Mouse (Mus musculus) ovary, postnatal 14 days (tissue): ENCODE results near the gene Limd2.
A peak's percentile ranks its signal among the peaks of the same experiment; 100 is the strongest.
"Not testable (repeated sequence)": the region's sequence is repeated elsewhere in the genome, so short reads cannot be mapped to it uniquely, and the experiment has no call there.

Experiments
- DNase-seq: peaks from one replicate; pipeline ENCODE4 v3.0.0; 2022; ENCODE audit warnings: low spot score

Limd2 gene

DNA sequence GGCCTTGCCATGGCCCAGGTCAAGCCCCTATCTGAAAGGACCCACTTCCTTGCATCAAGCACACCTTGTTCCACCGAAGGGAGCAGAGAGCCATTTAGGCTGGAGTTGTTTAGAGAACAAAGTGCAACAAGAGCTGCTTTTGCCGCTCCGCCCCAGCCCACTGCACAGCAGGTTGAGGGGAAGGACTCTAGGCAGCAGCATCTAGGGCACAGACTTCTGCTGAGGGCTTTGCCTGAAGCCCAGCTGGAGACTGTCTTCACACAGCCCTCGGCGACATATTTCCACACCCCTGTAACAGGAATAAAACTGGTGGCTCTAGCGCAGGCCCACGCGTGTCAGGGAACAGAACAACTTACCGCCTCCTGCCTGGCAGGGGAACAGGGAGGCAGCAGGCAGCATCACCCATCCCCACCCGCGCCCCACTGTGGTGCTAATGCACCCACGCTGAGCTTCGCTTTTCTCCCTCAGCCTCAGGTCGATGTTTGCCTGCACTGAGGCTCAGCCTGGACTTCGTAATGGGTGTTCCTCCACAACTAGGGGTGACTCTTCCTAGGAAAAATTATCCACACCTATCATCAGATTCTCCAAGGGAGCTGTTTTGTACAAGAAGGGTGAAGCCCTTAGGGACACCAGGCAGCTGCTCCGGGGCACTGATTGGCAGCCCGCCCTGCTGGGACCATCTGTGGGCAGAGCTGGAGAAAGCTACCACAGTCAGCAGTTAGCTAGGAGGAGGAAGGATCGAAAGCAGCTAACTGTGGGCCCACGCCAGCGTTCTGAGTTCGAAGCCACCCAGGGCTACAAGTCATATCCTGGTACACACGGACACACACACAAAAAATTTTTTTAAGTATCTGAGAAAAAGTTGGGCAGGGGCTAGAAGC, at the start of gene Limd2, which contains the start of gene Gm10840:
Gene Limd2, minus strand, starts transcription at position 20 of the 881 bp plus-strand sequence.
Gene Gm10840, plus strand, starts transcription at position 10 of the 881 bp plus-strand sequence.
- DNase-seq: no peak

DNA sequence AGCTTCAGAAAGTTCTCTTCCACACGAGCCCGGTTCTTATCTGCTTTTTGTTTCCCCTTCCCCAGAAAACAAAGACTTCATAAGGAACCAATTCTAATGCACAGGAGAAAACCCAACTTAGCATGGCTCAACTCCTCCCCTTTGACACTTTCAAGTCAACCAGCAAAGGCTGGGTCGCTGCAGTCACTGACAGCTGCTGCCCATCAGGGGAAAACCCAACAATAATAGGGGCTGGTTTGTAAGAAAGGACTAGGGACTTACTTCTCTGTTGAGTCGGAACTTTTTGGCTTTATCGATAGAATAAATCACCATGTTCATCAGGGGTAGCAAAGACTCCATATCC, 41.4 kb upstream of the Limd2 start, which contains the start of gene Strada:
Gene Strada, minus strand, starts transcription at position 46 of the 343 bp plus-strand sequence.
- no peak for DNase-seq

DNA sequence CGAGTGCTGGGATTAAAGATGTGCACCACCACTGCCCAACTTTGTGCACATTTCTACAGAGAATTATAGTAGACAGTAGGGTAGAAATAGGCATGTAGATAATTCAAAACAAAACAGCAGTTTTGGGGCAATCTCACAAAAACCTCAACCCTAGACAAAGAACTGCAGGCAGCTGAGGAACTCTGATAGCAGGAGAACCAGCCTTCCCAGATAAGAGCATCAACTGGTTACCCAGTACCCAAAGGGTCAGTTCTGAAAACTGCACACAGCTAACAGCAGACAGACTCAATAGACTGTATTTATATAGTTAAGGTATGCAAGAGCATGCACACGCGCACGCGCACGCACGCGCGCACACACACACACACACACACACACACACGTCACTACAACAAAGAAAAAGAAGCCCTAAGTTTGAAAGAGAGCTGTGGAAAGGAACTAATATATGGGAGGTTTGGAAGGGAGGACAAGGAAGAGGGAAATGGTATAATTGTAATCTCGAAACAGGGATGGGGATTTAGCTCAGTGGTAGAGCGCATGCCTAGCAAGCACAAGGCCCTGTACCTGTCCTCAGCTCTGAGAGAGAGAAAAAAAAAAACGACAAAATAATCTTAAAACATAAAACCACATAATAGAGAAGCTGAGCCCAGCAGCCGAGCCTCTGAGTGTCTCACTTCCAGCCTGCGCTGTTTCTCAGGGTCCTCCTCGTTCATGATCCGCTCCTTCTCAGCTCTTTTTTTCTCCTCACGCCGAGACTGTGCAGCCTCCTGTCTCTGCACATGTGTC, 40.9 kb upstream of the Limd2 start:
- no peak for DNase-seq

DNA sequence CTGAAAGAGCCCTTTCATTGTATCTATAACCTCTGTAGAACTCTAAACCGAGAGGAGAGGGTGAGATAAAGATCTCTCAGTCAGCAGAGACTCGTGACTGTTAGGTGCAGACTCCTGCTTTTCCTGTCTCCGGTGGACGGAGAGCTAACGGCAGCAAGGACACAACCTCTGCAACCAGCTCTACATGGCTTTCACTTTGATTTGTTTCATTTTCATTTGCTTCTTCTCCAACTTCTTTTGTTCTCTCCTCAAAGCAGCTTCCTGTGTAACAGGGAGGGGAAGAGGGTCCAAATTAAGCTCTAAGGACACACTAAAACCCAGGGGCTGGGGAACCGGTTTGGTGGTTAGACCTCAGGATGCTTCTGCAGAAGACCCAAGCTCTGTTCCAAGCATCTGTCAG, 40.1 kb upstream of the Limd2 start:
- DNase-seq: no peak

DNA sequence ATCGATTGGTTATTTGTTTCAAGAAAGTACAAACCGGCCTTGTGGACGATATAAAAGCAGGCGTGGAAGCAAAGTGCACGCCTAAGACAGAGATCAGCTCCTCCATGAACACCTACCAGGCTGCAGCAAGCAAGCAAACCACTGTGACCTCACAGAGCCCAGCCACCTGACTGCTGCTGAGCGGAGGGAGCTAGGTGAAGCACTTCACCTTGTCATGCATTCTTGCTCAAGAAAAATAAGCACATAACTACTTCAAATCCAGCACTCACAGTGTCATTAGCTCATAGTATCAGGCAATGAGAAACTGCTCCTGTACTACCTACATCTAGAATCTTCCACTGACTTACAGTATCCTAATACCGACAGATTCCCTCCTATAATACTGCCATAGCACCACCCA, 39.3 kb upstream of the Limd2 start:
- not testable (repeated sequence) for DNase-seq

DNA sequence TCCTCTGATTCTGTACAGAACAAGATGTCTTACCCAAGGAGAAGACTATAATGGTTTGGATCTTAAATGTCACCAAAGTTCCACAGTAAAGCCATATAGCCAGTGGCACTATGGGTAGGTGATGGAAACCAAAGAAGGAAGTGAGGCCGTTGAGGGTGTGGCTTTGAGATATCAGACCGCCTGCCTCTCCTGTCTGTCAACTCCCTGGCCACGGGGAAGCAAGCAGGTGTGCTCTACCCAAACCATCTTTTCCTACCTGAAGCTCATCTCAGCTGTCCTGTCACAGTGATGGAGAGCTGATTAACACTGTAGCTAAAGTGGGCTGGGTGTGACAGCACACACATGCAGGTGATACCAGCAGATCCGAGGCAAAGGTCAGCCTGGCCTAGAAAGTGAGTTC, 37.6 kb upstream of the Limd2 start:
- DNase-seq: no peak

DNA sequence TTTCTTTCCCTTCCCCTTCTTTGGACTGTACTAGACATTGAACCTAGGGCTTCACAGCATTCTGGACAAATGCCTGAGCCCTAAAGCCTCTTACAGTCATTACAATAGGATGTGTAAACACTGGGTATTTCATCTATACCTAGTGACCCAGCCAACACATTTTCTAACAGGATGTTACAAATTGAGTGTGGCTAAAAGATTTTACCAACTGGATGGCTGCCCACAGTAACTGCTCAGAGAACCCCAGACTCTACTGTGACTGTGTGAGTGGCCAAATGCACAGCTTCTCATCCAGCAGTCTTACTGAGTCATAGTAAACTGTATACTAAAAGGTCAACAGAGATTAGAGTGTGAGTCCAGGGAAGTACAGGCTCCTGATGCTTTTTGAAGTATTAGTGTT, 34.7 kb upstream of the Limd2 start:
- DNase-seq: no peak

DNA sequence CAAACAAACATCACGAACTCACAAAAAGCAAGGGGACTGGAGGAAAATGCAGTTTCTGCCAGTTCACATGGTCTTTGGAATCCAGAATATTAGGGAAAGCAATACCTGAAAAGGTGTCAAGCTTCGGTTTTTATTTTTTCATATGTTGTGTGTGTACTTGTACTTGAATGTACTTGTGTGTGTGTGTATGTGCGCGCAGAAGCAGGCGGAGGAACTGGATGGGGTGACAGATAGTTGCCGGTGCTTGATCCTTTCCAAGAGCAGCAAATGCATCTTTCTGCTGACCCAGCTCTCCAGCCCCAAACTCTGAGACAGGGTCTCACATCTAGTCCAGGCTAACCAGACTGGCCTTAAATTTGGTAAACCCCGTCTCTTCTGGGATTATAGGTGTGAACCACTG, 34.2 kb upstream of the Limd2 start:
- no peak for DNase-seq

DNA sequence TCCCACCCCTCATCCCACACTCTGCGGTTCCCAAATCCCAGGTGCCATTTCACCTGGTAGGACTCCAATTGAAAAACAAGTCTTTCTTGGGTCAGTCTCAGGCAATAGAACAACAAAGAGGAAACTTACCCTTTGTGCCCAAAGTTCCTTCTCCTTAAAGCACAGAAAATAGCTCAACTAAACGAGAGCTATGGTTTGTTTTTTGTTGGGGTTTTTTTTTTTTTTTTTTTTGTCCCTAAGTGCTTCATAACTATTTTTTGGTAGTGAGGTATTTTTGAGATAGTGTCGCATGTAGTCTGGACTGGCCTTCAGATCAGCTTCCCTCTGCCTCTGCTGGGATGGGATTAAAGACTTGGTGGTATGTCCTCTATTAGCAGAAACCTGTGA, 33.5 kb upstream of the Limd2 start:
- DNase-seq: no peak

DNA sequence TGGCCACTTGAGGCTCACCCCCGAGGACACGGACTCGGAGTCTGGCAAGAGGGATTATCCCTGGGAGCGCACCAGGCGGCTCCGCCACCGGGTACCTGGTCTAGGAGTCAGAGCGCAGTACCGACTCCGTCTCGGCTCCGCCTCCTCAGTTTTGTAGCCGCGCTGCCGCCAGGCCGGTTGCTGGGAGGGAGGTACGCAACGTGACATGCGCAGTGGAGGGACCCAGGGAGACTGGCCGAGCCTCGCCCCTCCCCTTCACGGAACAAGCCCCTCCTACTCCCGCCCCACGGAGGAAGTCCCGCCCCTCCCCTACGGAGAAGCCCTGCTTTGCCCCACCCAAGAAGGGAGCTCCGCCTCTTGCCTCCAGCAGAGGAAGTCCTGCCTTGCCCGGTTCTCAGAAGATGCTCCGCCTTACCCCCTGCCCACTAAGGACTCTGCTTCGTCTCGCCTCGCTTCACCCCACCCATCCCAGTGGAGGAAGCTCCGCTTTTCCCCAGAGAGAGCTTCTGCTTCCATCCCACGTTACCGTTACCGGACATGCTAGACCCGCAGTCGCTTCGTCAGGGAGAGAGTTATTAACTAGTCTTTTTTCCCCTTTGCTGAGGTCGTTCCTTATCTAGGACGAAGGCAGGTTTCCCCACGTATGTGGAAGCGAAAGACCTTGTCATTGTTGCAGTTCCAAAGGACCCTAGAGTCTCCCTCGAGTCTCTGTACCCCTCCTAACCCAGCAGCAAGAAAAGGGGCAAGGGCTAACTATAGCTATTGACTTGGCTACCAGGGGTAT, 32.9 kb upstream of the Limd2 start:
- peak; percentile 93 for DNase-seq

DNA sequence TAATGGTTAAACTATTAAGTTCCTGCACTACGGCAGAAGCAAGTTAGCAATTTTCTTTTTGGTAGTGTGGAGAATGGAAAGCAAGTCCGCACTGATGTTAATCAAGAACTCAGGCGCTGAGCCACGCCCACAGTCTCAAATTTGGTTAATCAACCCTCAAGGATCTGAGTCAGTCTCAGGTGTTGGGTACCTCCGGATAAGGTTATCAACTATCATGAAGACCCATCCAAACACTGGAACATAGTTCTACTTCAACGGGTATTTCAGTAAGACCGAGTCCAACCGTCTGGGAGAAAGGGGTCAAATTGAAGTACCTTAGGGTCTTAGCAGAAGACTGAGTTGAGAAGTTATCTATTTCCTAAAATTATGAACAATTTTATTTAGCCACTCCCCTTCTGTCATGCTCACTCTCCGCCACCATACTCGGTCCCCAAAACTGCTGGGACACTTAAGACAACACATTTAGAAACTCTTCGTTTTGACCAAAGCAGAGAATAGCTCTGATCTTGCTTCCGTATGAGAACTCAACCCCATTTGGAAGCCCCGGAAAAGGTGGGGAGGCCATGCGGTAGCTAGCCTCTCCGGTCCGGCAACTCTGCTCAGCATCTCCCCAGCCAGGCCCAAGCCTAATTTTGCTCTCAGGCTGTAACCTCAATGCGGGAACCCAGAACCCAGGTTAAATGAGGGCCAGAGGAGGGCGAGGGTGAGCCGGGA, 32.2 kb upstream of the Limd2 start:
- no peak for DNase-seq

DNA sequence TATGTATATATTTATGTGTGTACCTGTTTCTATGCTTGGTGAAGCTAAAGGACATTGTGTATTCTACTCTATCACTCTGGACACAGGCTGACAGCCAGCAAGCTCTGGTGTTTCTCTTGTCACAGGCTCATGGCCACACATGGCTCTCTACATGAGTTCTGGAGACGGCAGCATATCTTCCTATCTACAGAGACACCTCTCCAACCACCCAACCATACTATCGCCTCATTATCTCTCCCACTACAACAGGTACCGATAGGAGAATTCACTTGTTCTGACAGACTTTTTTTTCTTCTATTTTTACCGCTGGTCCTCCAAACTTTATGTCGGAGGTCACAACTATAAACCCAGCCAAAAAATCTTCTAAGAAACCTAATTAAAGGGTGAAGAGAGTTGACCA, 31.6 kb upstream of the Limd2 start:
- DNase-seq: no peak

DNA sequence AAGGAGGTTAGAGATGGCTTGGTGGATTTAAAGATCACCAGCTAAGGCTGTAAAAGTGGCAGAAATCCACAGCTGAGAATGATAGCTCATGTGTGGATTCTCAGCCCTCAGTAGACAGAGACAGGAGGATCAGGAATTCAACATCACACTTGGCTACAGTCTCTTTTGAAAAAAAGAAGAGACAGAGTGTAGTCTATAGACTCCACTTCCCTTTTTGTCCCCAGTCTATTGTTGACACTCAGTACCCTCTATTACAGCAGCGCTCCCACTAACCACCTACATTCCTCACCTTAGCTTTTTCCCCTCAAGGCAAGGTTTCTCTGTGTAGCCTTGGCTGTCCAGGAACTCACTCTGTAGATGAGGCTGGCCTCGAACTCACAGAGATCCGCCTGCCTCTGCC, 31.1 kb upstream of the Limd2 start:
- DNase-seq: no peak

DNA sequence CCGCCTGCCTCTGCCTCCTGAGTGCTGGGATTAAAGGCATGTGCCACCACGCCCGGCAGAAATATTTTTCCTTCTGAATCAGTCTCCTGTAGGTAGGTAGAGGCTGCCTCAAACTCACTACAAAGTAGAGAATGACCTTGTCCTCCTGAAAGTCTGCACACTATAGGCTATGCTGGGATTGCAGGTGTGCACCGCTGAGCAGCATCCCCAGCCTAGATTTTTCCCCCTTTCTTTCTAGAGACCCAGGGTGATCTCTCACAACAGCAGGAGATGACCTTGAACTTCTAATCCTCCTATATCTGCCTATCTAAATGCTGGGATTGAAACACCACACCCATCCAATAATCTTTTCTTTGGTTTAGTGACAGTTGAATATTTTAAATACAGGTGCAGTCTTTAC, 26.7 kb upstream of the Limd2 start:
- DNase-seq: no peak

DNA sequence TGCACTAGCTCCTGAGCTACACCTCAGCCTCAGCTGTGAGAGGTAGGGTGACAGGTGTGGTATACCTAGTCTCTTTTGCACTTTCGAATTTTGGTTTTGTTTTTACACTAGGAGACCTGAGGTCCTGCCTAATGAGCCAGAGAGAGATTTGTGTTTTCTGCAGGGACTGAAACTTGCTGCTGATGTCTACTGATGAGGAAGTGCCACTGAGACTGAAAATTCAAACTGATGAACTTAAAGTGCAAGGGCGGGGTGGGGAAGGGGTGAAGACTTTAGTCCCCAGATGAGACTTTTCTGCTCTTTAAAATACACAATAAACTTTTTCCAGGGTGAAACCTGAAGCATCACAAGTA, 19.8 kb upstream of the Limd2 start:
- DNase-seq: no peak

DNA sequence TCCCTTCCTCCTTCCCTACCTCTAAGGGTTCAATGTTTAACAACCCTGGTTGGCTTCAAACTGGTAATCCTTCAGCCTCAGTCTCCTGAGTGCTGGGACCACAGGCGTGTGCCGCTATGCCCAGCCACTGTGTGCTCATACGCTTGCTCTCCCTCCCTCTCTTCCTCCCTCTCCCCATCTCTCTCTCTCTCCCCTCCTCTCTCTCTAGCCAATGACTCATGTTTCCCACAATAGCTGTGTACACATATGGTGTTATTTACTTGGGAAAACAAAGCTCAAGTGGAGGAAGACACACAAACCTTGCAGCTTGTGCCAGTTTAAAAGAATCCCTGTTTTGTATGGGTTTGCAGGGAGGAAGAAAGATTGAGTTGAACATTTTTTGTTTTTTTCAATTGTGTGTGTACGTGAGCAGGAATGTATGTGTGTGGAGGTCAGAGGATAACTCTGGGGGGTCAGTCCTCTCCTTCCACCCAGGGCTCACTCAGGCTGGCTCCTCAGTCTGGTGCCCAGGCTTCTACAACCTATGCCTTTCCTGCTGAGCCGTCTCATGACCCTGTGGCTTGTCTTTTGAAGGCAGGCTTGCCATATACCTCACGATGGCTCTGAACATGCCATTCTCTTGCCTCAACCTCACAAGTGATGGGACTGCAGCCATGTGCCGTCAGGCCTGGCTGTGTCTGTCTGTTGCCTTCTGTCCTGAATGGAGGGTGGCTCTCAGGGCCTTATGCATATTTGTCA, 19.2 kb upstream of the Limd2 start:
- no peak for DNase-seq

DNA sequence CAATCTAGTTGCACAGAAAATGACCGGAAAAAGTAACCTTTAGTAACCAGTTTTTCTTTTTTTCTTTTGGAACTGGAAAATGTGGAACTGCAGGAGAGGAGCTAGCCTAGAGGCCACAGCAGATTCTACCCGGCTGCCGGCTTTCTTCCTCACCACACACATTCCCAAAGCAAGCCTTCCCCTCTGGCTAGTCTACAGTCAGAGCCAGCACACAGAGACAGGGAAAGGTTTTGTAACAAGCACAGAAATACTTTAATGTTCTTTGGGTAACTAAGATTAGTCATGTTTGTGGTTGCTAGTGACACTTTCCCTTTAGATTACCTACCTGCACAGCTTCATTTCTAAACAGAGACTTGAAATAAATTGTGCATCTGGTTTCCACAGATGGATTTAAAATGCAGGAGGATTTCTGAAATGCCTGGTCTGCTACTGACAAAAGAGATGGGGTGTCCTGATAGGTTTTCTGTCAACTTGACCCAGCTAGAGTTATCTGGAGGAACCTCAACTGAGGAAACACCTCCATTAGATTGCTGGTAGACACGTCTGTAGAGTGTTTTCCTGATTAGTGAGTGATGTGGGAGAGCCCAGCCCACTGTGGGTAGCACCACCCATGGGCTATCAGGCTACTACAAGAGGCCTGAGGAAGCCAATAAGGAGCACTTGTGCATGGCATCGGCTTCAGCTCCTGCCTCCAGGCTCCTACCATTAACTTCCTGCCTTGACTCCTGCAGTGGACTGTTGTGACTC, 17.5 kb upstream of the Limd2 start:
- no peak for DNase-seq

DNA sequence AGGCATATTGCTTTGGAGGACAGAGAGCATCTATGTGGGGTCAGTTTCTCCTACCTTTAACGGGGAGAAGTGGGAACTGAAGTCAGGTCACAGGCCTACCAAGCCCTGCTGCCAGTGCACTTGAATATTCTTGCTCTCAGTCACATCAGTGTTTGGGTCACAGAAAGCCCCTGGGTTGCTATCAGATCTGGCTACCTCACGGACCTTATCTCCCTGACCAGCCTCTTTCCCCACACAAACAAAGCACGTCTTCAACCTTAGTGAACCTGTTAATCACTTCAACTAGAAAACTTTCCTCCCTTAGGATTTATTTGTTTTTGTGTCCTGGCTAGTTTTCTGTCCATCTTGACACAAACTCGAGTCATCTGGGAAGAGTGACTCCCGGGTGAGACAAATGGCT, 15.7 kb upstream of the Limd2 start:
- DNase-seq: no peak

DNA sequence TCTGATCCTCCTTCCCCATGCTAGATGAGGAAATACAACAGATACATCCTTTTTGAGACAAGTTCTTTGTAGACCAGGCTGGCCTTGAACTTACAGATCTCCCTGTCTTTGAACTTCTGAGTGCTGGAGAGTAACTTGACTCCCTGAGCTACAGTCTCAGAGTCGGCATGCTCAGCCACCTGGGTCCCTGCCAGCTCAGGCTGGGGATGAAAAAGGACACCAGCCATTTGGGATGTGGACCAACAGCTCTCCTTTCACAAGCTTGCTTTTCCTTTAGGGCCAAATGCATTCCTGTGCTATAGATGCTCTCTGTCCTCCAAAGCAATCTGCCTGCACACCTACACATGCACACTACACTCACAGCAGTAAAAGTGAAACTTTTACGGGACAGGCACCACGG, 14.4 kb upstream of the Limd2 start:
- DNase-seq: no peak

DNA sequence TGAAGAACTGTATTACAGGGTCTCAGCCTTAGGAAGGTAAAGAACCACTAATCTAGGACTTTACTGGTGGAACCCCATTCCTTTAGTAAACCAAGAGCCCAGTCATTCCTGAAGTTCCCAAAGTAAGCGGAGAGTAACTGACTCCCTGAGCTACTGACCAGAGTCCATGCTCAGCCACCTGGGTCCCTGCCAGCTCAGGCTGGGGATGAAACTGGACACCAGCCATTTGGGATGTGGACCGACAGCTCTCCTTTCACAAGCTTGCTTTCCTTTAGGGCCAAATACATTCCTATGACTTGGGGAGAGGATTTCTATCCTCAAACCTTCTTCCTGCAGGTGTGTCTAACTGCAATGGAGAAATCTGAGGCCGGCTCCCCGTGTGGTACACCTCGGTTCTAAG, 13.7 kb upstream of the Limd2 start:
- no peak for DNase-seq

DNA sequence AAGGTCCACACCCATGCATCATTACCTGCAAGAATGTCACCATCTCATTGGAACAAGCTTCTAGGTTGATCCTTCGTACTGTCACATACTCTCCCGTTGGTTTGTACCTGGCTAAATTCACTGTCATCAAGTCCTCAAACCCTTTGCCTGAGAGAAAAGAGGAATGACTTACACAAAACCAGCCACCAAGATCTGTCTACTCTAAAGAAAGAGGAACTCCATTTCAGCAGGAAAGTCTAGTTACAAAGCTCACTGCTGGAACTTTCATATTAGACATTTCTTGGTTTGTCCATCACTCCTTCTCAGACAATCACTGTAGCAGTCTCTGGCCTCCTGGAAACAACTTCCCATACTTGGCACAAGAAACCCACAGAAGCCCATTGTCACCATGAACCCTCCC, 12.6 kb upstream of the Limd2 start:
- no peak for DNase-seq
